Mouse (Mus musculus) CH12.LX (cell line): ENCODE measurements around the gene Tha1. TPM values are rescaled to one million over a fixed set of nuclear protein-coding genes. Genes with fewer than 3 reads are reported as not detected.

Experiments used
- DNase-seq: peaks from one replicate; pipeline ENCODE4 v3.0.0-alpha.2; 2013; ENCODE audit errors: extremely low read depth
- H3K27ac ChIP-seq: 2 replicates; pipeline ENCODE4 v1.5.1; 2012; ENCODE audit warnings: low read depth, mild to moderate bottlenecking, control low read depth, moderate library complexity; ENCODE audit not compliant: insufficient read depth
- H3K27me3 ChIP-seq: replicated peaks from 2 replicates; pipeline ENCODE3; 2012; ENCODE audit warnings: inconsistent platforms
- H3K36me3 ChIP-seq, 2 experiments: replicated peaks in 1 of 2; 2 replicates each; pipeline versions ENCODE3 to v1.6.1; 2012; ENCODE audit warnings: inconsistent platforms in 1 of 2, low read length in 1 of 2, mild to moderate bottlenecking in 1 of 2, mixed read lengths in 1 of 2, moderate library complexity in 1 of 2; ENCODE audit not compliant: control insufficient read depth in 1 of 2, insufficient read depth in 1 of 2
- H3K4me1 ChIP-seq, 2 experiments: 2 replicates each; pipeline ENCODE4 v1.6.1; 2012; ENCODE audit warnings: inconsistent platforms in 1 of 2, moderate library complexity in 1 of 2; ENCODE audit not compliant: insufficient read depth in 2 of 2, control insufficient read depth in 1 of 2
- H3K4me2 ChIP-seq: 2 replicates; pipeline ENCODE4 v1.6.1; 2012; ENCODE audit warnings: low read depth, mild to moderate bottlenecking, control low read depth; ENCODE audit not compliant: poor library complexity, insufficient read depth, severe bottlenecking
- H3K4me3 ChIP-seq, 3 experiments: fragments of 150-350 bp in 1 of 3; sonication (generic) in 1 of 3; replicated peaks in 1 of 3; 2 replicates each; pipeline versions ENCODE3 to v1.5.1; 2011 to 2012; ENCODE audit warnings: low read depth in 2 of 3, low read length in 2 of 3, mild to moderate bottlenecking in 2 of 3, moderate library complexity in 2 of 3, control low read depth in 1 of 3, improper control_type of control experiment in 1 of 3, inconsistent platforms in 1 of 3, mixed read lengths in 1 of 3; ENCODE audit not compliant: poor library complexity in 1 of 3
- H3K79me2 ChIP-seq: replicated peaks from 2 replicates; pipeline ENCODE4 v1.6.1; 2012; ENCODE audit warnings: mild to moderate bottlenecking, moderate library complexity; ENCODE audit not compliant: control insufficient read depth, poor library complexity, insufficient read depth, severe bottlenecking; ENCODE audit errors: extremely low read depth
- H3K9ac ChIP-seq: 2 replicates; pipeline ENCODE4 v1.6.1; 2012; ENCODE audit warnings: low read depth, mild to moderate bottlenecking, control low read depth, moderate library complexity; ENCODE audit not compliant: insufficient read depth
- H3K9me3 ChIP-seq: replicated peaks from 2 replicates; pipeline ENCODE3; 2012; ENCODE audit warnings: low read length, inconsistent platforms, mixed read lengths
- CHD2 ChIP-seq: IDR thresholded peaks from 2 replicates; pipeline ENCODE4 v1.6.1; 2011; ENCODE audit warnings: low read length, improper control_type of control experiment
- E2F4 ChIP-seq: IDR thresholded peaks from 2 replicates; pipeline ENCODE4 v1.6.1; 2011; ENCODE audit warnings: low read depth, low read length, improper control_type of control experiment; ENCODE audit not compliant: insufficient replicate concordance
- ELF1 ChIP-seq: IDR thresholded peaks from 2 replicates; pipeline ENCODE4 v1.6.1; 2014; ENCODE audit warnings: low read depth, mild to moderate bottlenecking, inconsistent platforms, low read length, improper control_type of control experiment
- ETS1 ChIP-seq: conservative IDR thresholded peaks from 2 replicates; pipeline ENCODE4 v1.6.1; 2012; ENCODE audit warnings: low read depth, mild to moderate bottlenecking, inconsistent platforms, low read length, improper control_type of control experiment, moderate library complexity
- GABPA ChIP-seq: IDR thresholded peaks from 2 replicates; pipeline ENCODE4 v1.6.1; 2012; ENCODE audit warnings: low read depth, low read length, improper control_type of control experiment, inconsistent platforms; ENCODE audit not compliant: insufficient replicate concordance
- HCFC1 ChIP-seq: IDR thresholded peaks from 2 replicates; pipeline ENCODE4 v1.6.1; 2012; ENCODE audit warnings: low read depth, mild to moderate bottlenecking, inconsistent platforms, low read length, improper control_type of control experiment
- IRF4 ChIP-seq: IDR thresholded peaks from 2 replicates; pipeline ENCODE4 v1.6.1; 2014; ENCODE audit warnings: low read depth, mild to moderate bottlenecking, inconsistent platforms, low read length, improper control_type of control experiment
- JUN ChIP-seq: IDR thresholded peaks from 2 replicates; pipeline ENCODE4 v1.6.1; 2011; ENCODE audit warnings: low read depth, mild to moderate bottlenecking, low read length, improper control_type of control experiment, moderate library complexity; ENCODE audit not compliant: insufficient read depth
- KAT2A ChIP-seq: IDR thresholded peaks from 2 replicates; pipeline ENCODE4 v1.6.1; 2012; ENCODE audit warnings: low read length, improper control_type of control experiment, inconsistent platforms; ENCODE audit not compliant: insufficient replicate concordance
- MAFK ChIP-seq: IDR thresholded peaks from 2 replicates; pipeline ENCODE4 v1.6.1; 2011; ENCODE audit warnings: low read length, improper control_type of control experiment; ENCODE audit not compliant: insufficient replicate concordance
- MAZ ChIP-seq: IDR thresholded peaks from 2 replicates; pipeline ENCODE4 v1.6.1; 2012; ENCODE audit warnings: low read depth, mild to moderate bottlenecking, inconsistent platforms, low read length, improper control_type of control experiment, moderate library complexity
- MEF2A ChIP-seq: IDR thresholded peaks from 2 replicates; pipeline ENCODE4 v1.6.1; 2014; ENCODE audit warnings: low read depth, mild to moderate bottlenecking, inconsistent platforms, low read length, improper control_type of control experiment, borderline replicate concordance
- MYC ChIP-seq: IDR thresholded peaks from 2 replicates; pipeline ENCODE4 v1.6.1; 2011; ENCODE audit warnings: low read depth, mild to moderate bottlenecking, improper control_type of control experiment, low read length
- NELFE ChIP-seq: IDR thresholded peaks from 2 replicates; pipeline ENCODE4 v1.6.1; 2011; ENCODE audit warnings: low read depth, low read length, improper control_type of control experiment
- PAX5 ChIP-seq: IDR thresholded peaks from 2 replicates; pipeline ENCODE4 v1.6.1; 2012; ENCODE audit warnings: low read length, inconsistent platforms, mixed read lengths
- USF1 ChIP-seq: IDR thresholded peaks from 2 replicates; pipeline ENCODE4 v1.6.1; 2014; ENCODE audit warnings: low read depth, mild to moderate bottlenecking, inconsistent platforms, low read length, improper control_type of control experiment
- USF2 ChIP-seq: conservative IDR thresholded peaks from 2 replicates; pipeline ENCODE4 v1.6.1; 2011; ENCODE audit warnings: low read depth, low read length, improper control_type of control experiment
- ZMIZ1 ChIP-seq: IDR thresholded peaks from 2 replicates; pipeline ENCODE4 v1.6.1; 2012; ENCODE audit warnings: low read depth, mild to moderate bottlenecking, inconsistent platforms, low read length, improper control_type of control experiment
- ZNF384 ChIP-seq: IDR thresholded peaks from 2 replicates; pipeline ENCODE4 v1.6.1; 2012; ENCODE audit warnings: low read depth, low read length, improper control_type of control experiment, inconsistent platforms
- dilution Hi-C: fragments of 300-500 bp; cut with MboI; formaldehyde crosslinking; loops from 2 replicates; pipeline ENCODE4 v1.14.3; 2020; ENCODE audit warnings: low sequenced_read_pairs; ENCODE audit not compliant: extremely low pct_unique_long_range_greater_than_20kb, extremely low pct_ligation_motif_present
- in situ Hi-C: fragments of 300-500 bp; cut with MboI; formaldehyde crosslinking; loops from 3 replicates; pipeline ENCODE4 v1.14.3; 2019; ENCODE audit warnings: low sequenced_read_pairs, low pct_ligation_motif_present, low pct_unique_long_range_greater_than_20kb, mixed read lengths
- polyA plus RNA-seq: library from polyadenylated mRNA; unstranded; fragments of >175 nt; gene quantifications from 2 replicates; pipeline ENCODE4 v1.2.1, GENCODE M21; 2012; ENCODE audit warnings: low read depth; ENCODE audit not compliant: insufficient read length
- total RNA-seq, 2 experiments: library from RNA; depleted of rRNA; stranded (reverse); fragments of 300-350 nt in 1 of 2; fragments of >200 nt in 1 of 2; gene quantifications; 2 replicates each; pipeline ENCODE4 v1.2.3; 2012 to 2014

Tha1 gene
- total and polyA plus RNA-seq, 3 experiments, result not detected

DNA sequence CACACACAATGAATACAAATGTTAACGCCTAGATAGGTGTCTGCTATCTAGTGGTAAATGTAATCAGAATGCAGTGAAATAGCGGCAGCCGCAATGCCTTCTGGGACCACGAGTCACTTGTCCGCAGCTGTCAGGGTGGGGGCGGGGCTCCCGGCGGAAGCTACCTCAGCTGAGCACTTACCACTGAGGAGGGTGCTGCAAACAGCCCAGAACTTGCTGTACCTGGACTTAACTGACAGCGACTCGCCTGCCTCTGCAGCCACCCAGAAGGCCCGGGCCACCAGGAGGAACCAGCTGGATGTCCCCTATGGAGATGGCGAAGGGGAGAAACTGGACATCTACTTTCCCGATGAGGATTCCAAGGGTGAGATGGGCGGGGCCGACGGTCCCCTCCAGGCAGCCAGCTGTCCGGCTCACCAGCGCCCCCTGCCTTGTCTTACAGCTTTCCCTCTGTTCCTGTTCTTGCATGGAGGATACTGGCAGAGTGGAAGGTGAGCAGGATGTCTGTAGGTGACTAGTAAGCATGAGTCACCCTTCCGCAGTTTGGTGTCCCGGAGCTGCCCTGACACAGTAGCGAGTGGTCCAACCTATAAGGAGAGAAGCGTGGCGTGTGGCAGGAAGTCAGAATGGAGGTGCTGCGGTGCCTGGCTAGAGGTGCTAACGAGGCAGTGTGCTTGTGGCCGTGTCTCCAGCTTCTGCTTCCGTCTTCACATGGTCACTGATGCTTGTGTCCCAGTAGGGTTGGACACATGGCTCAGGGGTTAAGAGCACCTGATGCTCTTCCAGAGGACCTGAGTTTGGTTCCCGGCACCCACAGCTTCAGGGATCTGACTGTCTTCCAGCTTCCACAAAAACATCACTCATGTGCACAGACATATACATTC lies 41.0 kb downstream of the Tha1 start (continued):
- TF ChIP-seq USF2 (no peak; the same call in 1 of the 2 replicates), MYC (peak; percentile 87; the same call in 1 of the 2 replicates), GABPA (no peak), USF1 (no peak), MAFK (no peak), NELFE (peak; percentile 43; the same call in 1 of the 2 replicates), ELF1 (peak; percentile 69), ETS1 (peak; percentile 67; the same call in 1 of the 2 replicates), KAT2A (no peak), MAZ (peak; percentile 77; the same call in 1 of the 2 replicates), JUN (no peak), CHD2 (peak; percentile 72; the same call in 1 of the 2 replicates), PAX5 (no peak), E2F4 (no peak), IRF4 (peak; percentile 32; the same call in 1 of the 2 replicates), HCFC1 (peak; percentile 54), ZMIZ1 (peak; percentile 22), ZNF384 (no peak)
- TF ChIP-seq, all 38 proteins: peak for 22

DNA sequence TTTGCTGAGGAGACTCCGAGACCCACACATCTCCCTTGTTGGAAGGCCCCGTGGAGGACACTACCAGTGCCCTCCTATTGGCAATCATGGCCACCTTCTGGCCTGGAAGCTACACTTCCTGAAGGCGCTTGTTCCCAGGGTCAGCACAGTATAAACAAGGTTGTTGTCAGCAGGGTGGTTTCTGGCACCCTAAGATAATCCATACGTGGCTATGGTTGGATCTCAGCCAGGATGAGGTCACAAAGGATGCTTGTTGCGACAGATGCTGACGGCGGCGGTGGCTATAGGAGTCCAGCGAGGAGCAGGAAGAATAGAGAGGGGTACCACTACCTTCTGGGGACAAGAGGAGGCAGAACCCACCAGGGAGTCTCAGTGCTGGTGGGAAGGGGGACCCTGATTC lies 42.9 kb downstream of the Tha1 start:
- in situ Hi-C loops (no loop called here), dilution Hi-C loops (no loop called here)
- Histone ChIP-seq H3K4me2 (no peak overlapping the region), H3K36me3 (peaks cover 0 to 17% of the 10 kb centered on the region in 2 experiments), H3K27me3 (no peaks in the 10 kb centered on the region), H3K4me1 (peaks cover 11 to 39% of the 10 kb centered on the region in 2 experiments), H3K79me2 (peaks cover 21% of the 10 kb centered on the region), H3K9ac (no peak overlapping the region), H3K9me3 (no peaks in the 10 kb centered on the region), H3K4me3 (no peak overlapping the region), H3K27ac (no peak overlapping the region)
- TF ChIP-seq MYC (no peak), MEF2A (no peak)
- no peak for DNase-seq
